Mouse (Mus musculus) megakaryocyte progenitor cell, adult 5-6 weeks (primary cell): ENCODE results near the gene Fam57a. TPM values are rescaled to one million over a fixed set of nuclear protein-coding genes. Genes with fewer than 3 reads are reported as not detected.
A peak's percentile ranks its signal among the peaks of the same experiment; 100 is the strongest.

Source experiments
- ATAC-seq: replicated peaks from 2 replicates; pipeline ENCODE4 v1.8.0; 2016; ENCODE audit warnings: mild to moderate bottlenecking, moderate TSS enrichment, inconsistent platforms; ENCODE audit not compliant: poor library complexity
- total RNA-seq, 2 experiments: library from RNA; stranded (forward) in 1 of 2; stranded (reverse) in 1 of 2; fragments of 157-497, 149-512 nt in 1 of 2; fragments of 200-1000 nt in 1 of 2; gene quantifications; 2 replicates each; pipeline versions ENCODE4 v1.2.3 to v1.2.4; 2015 to 2017

Fam57a gene
- total RNA-seq, 2 experiments from 2014 or later, result 3.5 to 4.1 TPM

DNA sequence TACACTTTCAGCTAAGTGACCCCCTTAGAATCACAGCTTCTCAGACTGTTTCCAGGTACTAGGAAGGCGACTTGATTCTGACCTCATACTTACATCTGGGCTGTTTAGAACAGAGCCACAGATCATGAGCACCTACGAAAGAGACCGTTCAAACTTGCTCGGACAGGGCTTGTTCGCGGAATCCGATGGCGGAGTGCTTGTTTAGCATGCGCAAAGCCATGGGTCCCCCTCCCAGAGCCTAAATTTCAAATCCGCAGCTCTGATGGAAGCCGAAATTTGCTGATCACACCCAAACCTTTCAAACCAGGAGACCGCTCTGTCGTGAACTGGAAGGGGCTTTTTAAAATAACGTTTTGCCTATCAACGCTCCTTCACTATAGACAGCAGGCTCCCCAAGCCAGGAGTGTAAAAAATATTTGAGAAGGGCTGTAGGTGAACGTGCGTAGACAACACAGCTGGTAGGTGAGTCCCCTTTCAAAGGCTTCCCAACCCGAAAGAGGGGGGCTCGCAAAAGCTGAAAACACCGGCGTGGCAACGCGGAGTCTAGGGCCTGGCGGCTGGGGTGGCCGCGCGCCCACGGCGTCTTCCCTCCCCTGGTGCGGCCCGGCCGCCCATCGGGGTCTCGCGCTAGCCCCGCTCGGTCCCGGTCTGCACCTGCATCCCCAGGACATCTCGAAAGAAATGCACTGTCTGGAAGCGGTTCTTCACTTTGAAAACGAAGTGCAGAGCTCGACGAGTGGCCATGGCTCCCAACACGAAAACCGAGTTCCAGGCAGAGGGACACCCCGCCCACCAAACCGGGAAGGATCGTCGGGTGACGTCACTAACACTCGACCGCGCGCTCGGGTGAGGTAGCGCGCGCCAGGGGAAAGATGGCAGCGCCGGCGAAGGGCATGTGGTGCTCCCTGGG lies 63.7 kb downstream of the Fam57a start, which contains the start of the genes Mrm3 and Glod4:
TSS of gene Mrm3 (plus strand) at position 815 of the 910 bp plus-strand sequence.
TSS of gene Glod4 (minus strand) at position 825 of the 910 bp plus-strand sequence.
- ATAC-seq, result peak; percentile 99

GRCm38 (mm10) chr11:76243811-76244546 lies 64.5 kb downstream of the Fam57a start:
- peak; percentile 43; the same call in 1 of the 2 replicates for ATAC-seq

DNA sequence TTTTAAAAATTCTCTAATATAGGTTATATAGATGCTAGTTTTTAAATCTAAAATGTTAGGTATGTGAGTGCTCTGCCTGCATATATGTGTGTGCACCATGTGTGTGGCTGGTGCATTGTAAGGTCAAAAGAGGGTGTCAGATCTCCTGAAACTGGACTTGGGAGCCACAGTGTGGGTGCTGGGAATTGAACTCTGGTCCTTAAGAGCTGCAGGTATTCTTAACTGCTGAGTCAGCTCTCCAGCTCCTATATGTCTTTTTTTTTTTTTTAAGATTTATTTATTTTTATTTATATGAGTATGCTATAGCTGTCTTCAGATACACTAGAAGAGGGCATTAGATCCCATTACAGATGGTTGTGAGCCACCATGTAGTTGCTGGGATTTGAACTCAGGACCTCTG lies 67.0 kb downstream of the Fam57a start:
- no peak for ATAC-seq

GRCm38 (mm10) chr11:76247239-76247638 lies 67.8 kb downstream of the Fam57a start:
- ATAC-seq, result no peak

GRCm38 (mm10) chr11:76252036-76252435 lies 72.6 kb downstream of the Fam57a start:
- no peak for ATAC-seq

DNA sequence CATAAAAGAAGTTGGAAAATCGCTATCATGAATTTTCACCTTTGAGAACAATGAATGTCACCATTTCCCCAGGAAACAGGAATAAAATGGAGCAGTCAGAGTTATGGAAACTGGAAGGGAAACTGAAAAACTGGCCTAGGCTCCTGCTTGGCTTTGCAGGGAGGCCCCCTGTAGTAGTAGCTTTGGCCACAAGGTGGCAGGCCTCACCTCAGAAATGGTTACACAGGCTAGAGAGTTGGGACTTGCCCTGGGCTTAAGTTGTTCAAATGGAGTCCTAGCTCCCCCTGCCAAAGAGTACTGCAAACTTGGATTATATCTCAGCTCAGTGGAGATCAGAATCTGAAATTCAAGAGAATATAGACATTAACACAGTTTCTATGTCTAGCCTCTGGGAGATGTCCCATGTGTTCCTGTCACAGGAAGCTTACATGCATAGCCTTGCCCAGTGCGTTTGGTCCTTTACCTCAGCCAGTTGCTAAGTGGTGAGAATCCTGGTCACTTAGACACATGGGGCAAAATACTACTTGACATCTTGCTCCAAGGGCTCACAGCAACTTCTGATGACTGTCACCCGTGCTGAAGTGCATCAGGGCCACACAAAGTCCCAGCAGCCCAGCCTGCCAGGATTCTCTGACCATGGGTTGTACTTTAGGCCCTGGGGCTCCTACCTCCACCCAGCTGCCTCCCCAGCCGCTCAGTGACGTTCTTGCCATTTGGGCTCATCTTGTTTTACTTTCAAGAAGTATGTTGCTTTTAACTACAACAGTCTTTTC lies 73.9 kb downstream of the Fam57a start:
- ATAC-seq, result peak; percentile 97

- no peak for ATAC-seq
Measured at GRCm38 (mm10) chr11:76253918-76254264, 74.4 kb downstream of the Fam57a start.

GRCm38 (mm10) chr11:76255431-76256001 lies 76.0 kb downstream of the Fam57a start:
- no peak for ATAC-seq

DNA sequence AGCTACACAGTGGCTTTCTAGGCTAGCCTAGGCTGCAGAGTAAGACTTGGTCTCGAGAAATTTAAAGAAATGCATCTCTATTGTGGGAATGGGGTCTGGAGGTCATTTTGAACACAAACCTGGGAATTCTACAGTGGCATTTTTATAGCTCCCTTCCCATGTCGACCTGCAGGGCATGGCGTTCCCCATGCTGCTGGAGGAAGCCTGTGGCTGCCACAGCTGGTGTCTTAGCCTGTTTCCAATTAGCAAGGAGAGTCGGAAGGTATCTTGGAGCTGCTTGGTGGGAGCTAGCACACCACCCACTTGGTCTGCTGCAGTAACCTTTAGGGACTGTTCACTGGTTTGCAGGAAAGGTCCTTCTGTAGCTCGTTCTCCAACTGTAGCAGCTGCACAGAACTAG lies 76.7 kb downstream of the Fam57a start:
- no peak for ATAC-seq

- no peak for ATAC-seq
Measured at GRCm38 (mm10) chr11:76257386-76257785, 77.9 kb downstream of the Fam57a start.

- no peak for ATAC-seq
Measured at GRCm38 (mm10) chr11:76258511-76258910, 79.0 kb downstream of the Fam57a start.

- no peak for ATAC-seq
Measured at GRCm38 (mm10) chr11:76260208-76261050, 81.0 kb downstream of the Fam57a start.

GRCm38 (mm10) chr11:76261224-76261623 lies 81.8 kb downstream of the Fam57a start:
- peak; percentile 87 for ATAC-seq

GRCm38 (mm10) chr11:76262611-76263351 lies 83.3 kb downstream of the Fam57a start:
- ATAC-seq, result no peak

Other genes with a start within 250 kb of the Fam57a start
- 0.91 and 0.93 TPM in 2 replicates for gene Rph3al, start 241.2 kb upstream of the Fam57a start, total RNA-seq (2015)
- gene Rph3al, start 241.2 kb upstream of the Fam57a start, total RNA-seq (2017), result 0.54 and 0.74 TPM in 2 replicates
- not detected in 2 replicates for gene 1700016K19Rik, start 179.8 kb upstream of the Fam57a start, total RNA-seq (2015)
- not detected in 2 replicates for gene 1700016K19Rik, start 179.8 kb upstream of the Fam57a start, total RNA-seq (2017)
- 14.7 and 19.3 TPM in 2 replicates for gene Rflnb, start 151.9 kb upstream of the Fam57a start, total RNA-seq (2015)
- 20.9 and 21.4 TPM in 2 replicates for gene Rflnb, start 151.9 kb upstream of the Fam57a start, total RNA-seq (2017)
- gene Vps53, start within 50 bp of the Fam57a start, total RNA-seq (2015), result 35.3 and 37.8 TPM in 2 replicates
- gene Vps53, start within 50 bp of the Fam57a start, total RNA-seq (2017), result 35.4 and 58.6 TPM in 2 replicates
- not detected in 2 replicates for gene Dbil5, start 37.9 kb downstream of the Fam57a start, total RNA-seq (2015)
- gene Dbil5, start 37.9 kb downstream of the Fam57a start, total RNA-seq (2017), result 0.78 TPM in 1 of 2 replicates, not detected in the other
- 12.3 and 23.4 TPM in 2 replicates for gene Gemin4, start 38.0 kb downstream of the Fam57a start, total RNA-seq (2015)
- gene Gemin4, start 38.0 kb downstream of the Fam57a start, total RNA-seq (2017), result 17.4 and 19.5 TPM in 2 replicates
- 16.3 and 21.1 TPM in 2 replicates for gene Mrm3, start 64.0 kb downstream of the Fam57a start, total RNA-seq (2015)
- gene Mrm3, start 64.0 kb downstream of the Fam57a start, total RNA-seq (2017), result 28.7 and 36.5 TPM in 2 replicates
- 83.9 and 84.1 TPM in 2 replicates for gene Glod4, start 64.1 kb downstream of the Fam57a start, total RNA-seq (2015)
- 156 and 273 TPM in 2 replicates for gene Glod4, start 64.1 kb downstream of the Fam57a start, total RNA-seq (2017)
- gene Nxn, start 219.5 kb downstream of the Fam57a start, total RNA-seq (2015), result 20.7 and 23.9 TPM in 2 replicates
- gene Nxn, start 219.5 kb downstream of the Fam57a start, total RNA-seq (2017), result 20.0 and 26.5 TPM in 2 replicates
- 20.4 and 25.9 TPM in 2 replicates for gene Timm22, start 227.3 kb downstream of the Fam57a start, total RNA-seq (2015)
- 11.0 and 14.2 TPM in 2 replicates for gene Timm22, start 227.3 kb downstream of the Fam57a start, total RNA-seq (2017)